Mouse (Mus musculus): ENCODE results near the gene Nrxn1. TPM values are rescaled to one million over a fixed set of nuclear protein-coding genes. Genes with fewer than 3 reads are reported as not detected.

Gene Nrxn1
- polyA plus RNA-seq, 1 experiment from 2014 or later = 2.0 TPM

DNA sequence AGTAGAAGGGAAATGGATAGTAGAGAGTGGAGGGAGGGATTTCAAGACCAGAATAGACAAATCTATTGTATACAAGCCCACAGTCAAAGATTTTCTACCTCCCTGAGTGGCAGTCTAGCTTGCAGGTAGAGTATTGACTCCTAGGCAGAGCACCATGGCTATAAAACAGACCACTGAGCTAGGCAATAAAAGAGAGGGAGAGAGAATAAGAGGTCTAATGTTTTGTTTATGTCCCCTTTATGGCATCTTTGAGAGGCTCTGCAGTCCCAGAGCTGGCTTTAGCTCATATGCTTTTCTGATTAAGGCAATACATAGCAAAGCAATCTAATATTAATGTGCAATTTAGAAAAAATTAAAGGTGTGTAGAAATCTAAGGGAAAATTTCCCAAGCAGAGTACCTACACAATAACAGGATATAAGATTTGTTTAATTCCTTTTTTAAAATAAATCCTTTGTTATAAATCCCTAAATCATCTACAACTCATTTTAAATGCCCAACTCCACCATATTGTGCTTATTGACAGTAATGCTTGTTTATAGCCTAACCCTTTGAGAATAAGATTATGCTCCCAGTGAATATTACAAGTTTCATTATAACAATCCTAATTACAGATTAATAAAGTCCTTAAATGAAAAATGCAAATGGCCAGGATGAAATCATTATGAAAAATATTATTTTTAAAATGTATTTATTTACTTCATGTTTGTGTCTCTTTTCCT, 613.2 kb downstream of the Nrxn1 start:
- H3K4me1 ChIP-seq (ENCODE audit: control insufficient read depth in 2 of 2, insufficient read depth in 2 of 2, low read length in 2 of 2) = no peaks in the 10 kb centered on the region
- no peaks in the 10 kb centered on the region for H3K27me3 ChIP-seq (ENCODE audit: control insufficient read depth, insufficient read depth, low read length)
- H3K36me3 ChIP-seq (ENCODE audit: control insufficient read depth, insufficient read depth, low read length) = no peaks in the 10 kb centered on the region
- no peak overlapping the region for H3K4me3 ChIP-seq (ENCODE audit: control insufficient read depth in 1 of 2, insufficient read depth in 1 of 2, low read depth in 1 of 2, low read length in 2 of 2)
- no peak overlapping the region for H3K9ac ChIP-seq (ENCODE audit: low read length)
- no peak for ATAC-seq (ENCODE audit: insufficient number of reproducible peaks, insufficient read depth, low FRiP score, low read depth)
- no peak overlapping the region for H3K27ac ChIP-seq (replicated peaks in 1 of 2; ENCODE audit: control insufficient read depth in 1 of 2, insufficient read depth in 1 of 2, low read depth in 2 of 2, low read length in 2 of 2)
- no peak overlapping the region for H3K4me2 ChIP-seq (ENCODE audit: low read length)
- no peaks in the 10 kb centered on the region for H3K9me3 ChIP-seq (ENCODE audit: control insufficient read depth, low read length)

DNA sequence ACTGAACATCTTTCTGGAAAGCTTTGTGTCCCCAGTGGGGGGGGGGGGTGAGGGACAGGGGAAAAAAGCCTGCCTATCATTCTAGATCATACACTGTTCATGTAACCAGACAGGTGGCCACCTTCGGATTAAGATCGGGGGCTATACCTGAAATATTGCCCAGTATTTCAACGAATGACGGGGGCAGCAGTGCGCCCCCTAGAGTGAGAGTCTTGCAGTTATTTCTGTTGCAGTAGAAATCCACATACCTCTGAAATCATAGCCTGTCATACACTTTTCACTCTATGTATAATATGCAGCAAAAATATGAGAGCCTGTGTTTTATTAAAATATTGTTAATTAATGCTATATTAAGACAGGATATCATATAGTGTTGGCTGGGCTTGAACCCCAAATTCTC, 636.1 kb downstream of the Nrxn1 start:
- H3K9ac ChIP-seq (ENCODE audit: low read length) = no peak overlapping the region
- no peak overlapping the region for H3K27ac ChIP-seq (replicated peaks in 1 of 2; ENCODE audit: control insufficient read depth in 1 of 2, insufficient read depth in 1 of 2, low read depth in 2 of 2, low read length in 2 of 2)
- WGBS = 33% methylated on average over 5 of the region's 5 CpGs
- no peaks in the 10 kb centered on the region for H3K9me3 ChIP-seq (ENCODE audit: control insufficient read depth, low read length)
- ATAC-seq (ENCODE audit: insufficient number of reproducible peaks, insufficient read depth, low FRiP score, low read depth) = no peak
- no peaks in the 10 kb centered on the region for H3K36me3 ChIP-seq (ENCODE audit: control insufficient read depth, insufficient read depth, low read length)
- H3K4me1 ChIP-seq (ENCODE audit: control insufficient read depth in 2 of 2, insufficient read depth in 2 of 2, low read length in 2 of 2) = peaks cover 0 to 4% of the 10 kb centered on the region in 2 experiments; a peak in 1 of 4 replicates
- H3K27me3 ChIP-seq (ENCODE audit: control insufficient read depth, insufficient read depth, low read length) = peaks cover 44% of the 10 kb centered on the region
- H3K4me2 ChIP-seq (ENCODE audit: low read length) = no peak overlapping the region
- no peak overlapping the region for H3K4me3 ChIP-seq (ENCODE audit: control insufficient read depth in 1 of 2, insufficient read depth in 1 of 2, low read depth in 1 of 2, low read length in 2 of 2)

DNA sequence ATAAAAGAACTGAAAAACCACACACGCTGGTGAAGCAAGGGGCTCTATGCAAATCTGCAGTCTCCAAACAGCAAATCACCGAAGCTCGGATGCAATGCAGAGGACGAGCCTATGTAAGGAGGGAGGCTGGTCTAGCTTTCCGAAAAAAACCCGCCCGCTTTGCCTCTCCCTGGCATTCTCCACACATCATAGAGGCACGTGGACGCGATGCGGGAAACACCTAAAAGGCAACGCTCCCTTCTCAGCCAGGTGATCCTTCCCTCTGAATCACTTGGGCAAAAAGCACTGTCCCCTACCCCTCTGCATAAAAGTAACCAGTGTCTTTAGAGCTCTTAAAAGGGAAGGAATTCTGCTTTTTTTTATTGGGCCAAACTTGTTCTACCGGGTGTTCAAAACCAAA, 637.0 kb downstream of the Nrxn1 start:
- Histone ChIP-seq H3K9me3 (ENCODE audit: control insufficient read depth, low read length) (no peaks in the 10 kb centered on the region), H3K4me1 (ENCODE audit: control insufficient read depth in 2 of 2, insufficient read depth in 2 of 2, low read length in 2 of 2) (peaks cover 0 to 4% of the 10 kb centered on the region in 2 experiments; a peak in 1 of 4 replicates), H3K9ac (ENCODE audit: low read length) (no peak overlapping the region; the same call in 1 of the 2 replicates), H3K36me3 (ENCODE audit: control insufficient read depth, insufficient read depth, low read length) (no peaks in the 10 kb centered on the region), H3K27ac (replicated peaks in 1 of 2; ENCODE audit: control insufficient read depth in 1 of 2, insufficient read depth in 1 of 2, low read depth in 2 of 2, low read length in 2 of 2) (no peak overlapping the region), H3K4me3 (ENCODE audit: control insufficient read depth in 1 of 2, insufficient read depth in 1 of 2, low read depth in 1 of 2, low read length in 2 of 2) (peak overlapping the region; percentile 37 to 52), H3K27me3 (ENCODE audit: control insufficient read depth, insufficient read depth, low read length) (peaks cover 44% of the 10 kb centered on the region), H3K4me2 (ENCODE audit: low read length) (peak overlapping the region; percentile 65)
- WGBS = under 1% methylated on average over 13 of the region's 13 CpGs
- no peak for ATAC-seq (ENCODE audit: insufficient number of reproducible peaks, insufficient read depth, low FRiP score, low read depth)

DNA sequence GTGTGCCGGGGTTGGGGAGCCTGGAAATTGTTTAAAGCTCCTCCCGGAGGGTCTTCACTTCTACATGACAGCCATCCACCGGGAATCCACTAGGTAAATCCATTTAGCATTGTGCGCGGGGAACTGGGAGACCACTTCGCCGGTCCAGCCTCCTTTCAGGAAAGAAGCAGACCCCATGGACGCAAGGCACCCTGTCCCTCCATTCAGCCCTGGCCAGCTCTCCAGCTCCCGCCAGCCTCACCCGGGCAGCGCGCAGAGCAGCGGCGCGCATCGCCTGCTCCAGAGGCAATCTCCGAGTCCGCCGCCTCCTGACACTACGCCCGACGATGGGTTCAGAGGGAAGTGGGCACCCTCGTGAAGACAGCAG, 637.5 kb downstream of the Nrxn1 start:
- no peak overlapping the region for H3K27ac ChIP-seq (replicated peaks in 1 of 2; ENCODE audit: control insufficient read depth in 1 of 2, insufficient read depth in 1 of 2, low read depth in 2 of 2, low read length in 2 of 2)
- peaks cover 44% of the 10 kb centered on the region for H3K27me3 ChIP-seq (ENCODE audit: control insufficient read depth, insufficient read depth, low read length)
- peak overlapping the region; percentile 65 for H3K4me2 ChIP-seq (ENCODE audit: low read length)
- H3K9me3 ChIP-seq (ENCODE audit: control insufficient read depth, low read length) = no peaks in the 10 kb centered on the region
- peak; percentile 34; the same call in 1 of the 2 replicates for ATAC-seq (ENCODE audit: insufficient number of reproducible peaks, insufficient read depth, low FRiP score, low read depth)
- H3K36me3 ChIP-seq (ENCODE audit: control insufficient read depth, insufficient read depth, low read length) = no peaks in the 10 kb centered on the region
- under 1% methylated on average over 23 of the region's 23 CpGs for WGBS
- peaks cover 0 to 4% of the 10 kb centered on the region in 2 experiments; a peak in 1 of 4 replicates for H3K4me1 ChIP-seq (ENCODE audit: control insufficient read depth in 2 of 2, insufficient read depth in 2 of 2, low read length in 2 of 2)
- H3K4me3 ChIP-seq (ENCODE audit: control insufficient read depth in 1 of 2, insufficient read depth in 1 of 2, low read depth in 1 of 2, low read length in 2 of 2) = peak overlapping the region; percentile 37 to 52
- H3K9ac ChIP-seq (ENCODE audit: low read length) = peak overlapping the region; percentile 6; the same call in 1 of the 2 replicates

DNA sequence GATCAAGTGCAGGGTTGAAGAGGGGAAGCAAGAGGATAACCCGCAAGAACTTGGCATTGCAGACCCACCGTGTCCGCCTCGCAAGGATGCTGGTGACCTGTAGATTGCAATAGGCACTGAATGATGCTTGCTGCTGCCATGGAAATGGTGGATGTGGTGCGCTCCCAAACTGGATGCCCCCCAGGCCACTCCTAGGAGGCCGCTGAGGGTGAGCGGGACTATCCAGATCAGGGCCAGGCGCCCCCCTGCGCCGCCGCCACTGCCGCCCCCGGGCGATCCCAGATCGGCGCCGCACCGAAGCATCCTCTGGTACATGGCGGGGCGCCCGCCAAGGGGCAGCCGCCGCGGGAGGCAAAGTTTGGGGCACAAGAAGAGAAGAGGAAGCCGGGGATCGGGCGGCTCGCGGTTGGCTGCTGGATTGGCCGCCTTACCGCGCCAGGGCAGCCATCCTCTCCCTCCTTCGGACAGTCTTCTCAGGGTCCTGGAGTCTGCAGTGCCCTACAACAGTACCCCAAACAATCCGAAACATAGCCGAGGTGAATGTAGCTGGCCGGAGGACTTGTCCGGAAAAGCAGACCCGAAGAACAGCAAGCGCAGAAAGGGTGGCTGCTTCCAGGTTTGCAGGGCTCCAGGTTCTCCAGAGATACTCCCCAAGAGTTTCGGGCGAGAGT, 638.0 kb downstream of the Nrxn1 start:
- Histone ChIP-seq H3K4me1 (ENCODE audit: control insufficient read depth in 2 of 2, insufficient read depth in 2 of 2, low read length in 2 of 2) (peaks cover 0 to 4% of the 10 kb centered on the region in 2 experiments; a peak in 1 of 4 replicates), H3K27ac (replicated peaks in 1 of 2; ENCODE audit: control insufficient read depth in 1 of 2, insufficient read depth in 1 of 2, low read depth in 2 of 2, low read length in 2 of 2) (no peak overlapping the region), H3K9ac (ENCODE audit: low read length) (peak overlapping the region; percentile 6), H3K4me3 (ENCODE audit: control insufficient read depth in 1 of 2, insufficient read depth in 1 of 2, low read depth in 1 of 2, low read length in 2 of 2) (peak overlapping the region; percentile 37 to 52), H3K27me3 (ENCODE audit: control insufficient read depth, insufficient read depth, low read length) (peaks cover 44% of the 10 kb centered on the region), H3K36me3 (ENCODE audit: control insufficient read depth, insufficient read depth, low read length) (no peaks in the 10 kb centered on the region), H3K9me3 (ENCODE audit: control insufficient read depth, low read length) (no peaks in the 10 kb centered on the region), H3K4me2 (ENCODE audit: low read length) (peak overlapping the region; percentile 65)
- under 1% methylated on average over 35 of the region's 41 CpGs for WGBS
- no peak for ATAC-seq (ENCODE audit: insufficient number of reproducible peaks, insufficient read depth, low FRiP score, low read depth)

DNA sequence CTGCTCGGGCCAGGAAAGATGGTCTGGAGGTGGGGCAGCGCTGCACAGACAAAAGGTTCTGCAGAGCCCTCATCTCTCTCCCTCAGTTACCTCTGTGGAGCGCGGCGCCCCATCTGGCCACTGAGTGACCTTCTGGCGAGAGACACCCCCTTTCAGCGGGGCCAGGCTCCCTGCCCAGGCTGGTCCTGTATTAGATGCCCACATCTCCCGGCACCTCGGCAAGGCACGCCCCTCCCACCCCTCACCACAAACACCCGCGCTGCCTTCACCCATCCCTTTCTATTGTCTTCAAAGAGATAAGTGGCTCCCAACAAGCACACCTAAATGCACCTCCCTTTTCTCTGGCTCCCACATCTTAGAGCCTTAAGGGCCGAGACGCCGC, 638.5 kb downstream of the Nrxn1 start:
- H3K27ac ChIP-seq (replicated peaks in 1 of 2; ENCODE audit: control insufficient read depth in 1 of 2, insufficient read depth in 1 of 2, low read depth in 2 of 2, low read length in 2 of 2) = no peak overlapping the region
- peaks cover 0 to 4% of the 10 kb centered on the region in 2 experiments; a peak in 1 of 4 replicates for H3K4me1 ChIP-seq (ENCODE audit: control insufficient read depth in 2 of 2, insufficient read depth in 2 of 2, low read length in 2 of 2)
- peak overlapping the region; percentile 37 to 52 for H3K4me3 ChIP-seq (ENCODE audit: control insufficient read depth in 1 of 2, insufficient read depth in 1 of 2, low read depth in 1 of 2, low read length in 2 of 2)
- H3K4me2 ChIP-seq (ENCODE audit: low read length) = peak overlapping the region; percentile 65
- no peak for ATAC-seq (ENCODE audit: insufficient number of reproducible peaks, insufficient read depth, low FRiP score, low read depth)
- H3K27me3 ChIP-seq (ENCODE audit: control insufficient read depth, insufficient read depth, low read length) = peaks cover 44% of the 10 kb centered on the region
- no peak overlapping the region; the same call in 1 of the 2 replicates for H3K9ac ChIP-seq (ENCODE audit: low read length)
- no peaks in the 10 kb centered on the region for H3K9me3 ChIP-seq (ENCODE audit: control insufficient read depth, low read length)
- WGBS = 1% methylated on average over 15 of the region's 15 CpGs
- H3K36me3 ChIP-seq (ENCODE audit: control insufficient read depth, insufficient read depth, low read length) = no peaks in the 10 kb centered on the region

DNA sequence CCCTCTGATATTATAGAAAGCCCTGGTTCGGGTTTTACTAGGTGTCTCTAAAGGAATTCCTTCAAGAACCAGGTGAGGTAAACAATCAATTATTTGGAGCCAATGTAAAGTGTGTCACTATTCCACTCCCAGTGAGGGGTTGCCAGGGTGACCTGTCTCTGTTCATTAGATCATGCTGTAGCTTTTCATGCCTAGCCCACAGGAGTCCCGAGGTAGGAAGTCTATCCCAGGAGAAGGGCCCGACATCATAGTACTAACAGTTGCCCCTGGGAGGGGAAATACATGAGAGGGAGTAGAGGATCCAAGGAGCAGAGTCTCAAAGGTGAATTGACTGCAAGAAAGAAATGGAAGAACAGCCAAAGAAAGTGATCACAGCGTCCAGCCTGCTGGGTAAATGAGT, 639.6 kb downstream of the Nrxn1 start:
- Histone ChIP-seq H3K27ac (replicated peaks in 1 of 2; ENCODE audit: control insufficient read depth in 1 of 2, insufficient read depth in 1 of 2, low read depth in 2 of 2, low read length in 2 of 2) (no peak overlapping the region), H3K9me3 (ENCODE audit: control insufficient read depth, low read length) (no peaks in the 10 kb centered on the region), H3K27me3 (ENCODE audit: control insufficient read depth, insufficient read depth, low read length) (peaks cover 44% of the 10 kb centered on the region), H3K9ac (ENCODE audit: low read length) (no peak overlapping the region), H3K36me3 (ENCODE audit: control insufficient read depth, insufficient read depth, low read length) (no peaks in the 10 kb centered on the region), H3K4me1 (ENCODE audit: control insufficient read depth in 2 of 2, insufficient read depth in 2 of 2, low read length in 2 of 2) (peaks cover 0 to 4% of the 10 kb centered on the region in 2 experiments; a peak in 1 of 4 replicates), H3K4me2 (ENCODE audit: low read length) (no peak overlapping the region), H3K4me3 (ENCODE audit: control insufficient read depth in 1 of 2, insufficient read depth in 1 of 2, low read depth in 1 of 2, low read length in 2 of 2) (no peak overlapping the region)
- ATAC-seq (ENCODE audit: insufficient number of reproducible peaks, insufficient read depth, low FRiP score, low read depth) = no peak
- 48% methylated on average over 4 of the region's 4 CpGs for WGBS

Data from heart, embryonic 14.5 days (tissue).